Mouse (Mus musculus) thymus, postnatal 0 days (tissue): ENCODE data around the gene Fam162b. TPM values are rescaled to one million over a fixed set of nuclear protein-coding genes. Genes with fewer than 3 reads are reported as not detected.

Experiments used
- polyA plus RNA-seq: library from polyadenylated mRNA; unstranded; fragments of >200 nt; fragmentation: Nextera tagmentation; extraction: Ambion mirVana; gene quantifications from 2 replicates; pipeline ENCODE4 v1.2.1, GENCODE M21; 2015

Gene Fam162b
- polyA plus RNA-seq, 1 experiment from 2014 or later: 0.60 TPM

Other genes with a start within 250 kb of the Fam162b start
- gene Gm49339, start 109.9 kb downstream of the Fam162b start, polyA plus RNA-seq: 0.56 and 1.1 TPM in 2 replicates
- 2.1 and 2.3 TPM in 2 replicates for gene Lilr4b, start 109.9 kb downstream of the Fam162b start, polyA plus RNA-seq
- gene Lilrb4a, start 99.6 kb downstream of the Fam162b start, polyA plus RNA-seq: 5.2 and 5.4 TPM in 2 replicates
- 0.05 TPM in 1 of 2 replicates, not detected in the other for gene Gprc6a, start 40.9 kb upstream of the Fam162b start, polyA plus RNA-seq
- not detected in 2 replicates for gene Rfx6, start 87.2 kb upstream of the Fam162b start, polyA plus RNA-seq